Mouse (Mus musculus) CH12.LX (cell line): ENCODE results near the gene A630001G21Rik. TPM values are rescaled to one million over a fixed set of nuclear protein-coding genes. Genes with fewer than 3 reads are reported as not detected.

Source experiments
- DNase-seq: peaks from one replicate; pipeline ENCODE4 v3.0.0-alpha.2; 2013; ENCODE audit errors: extremely low read depth
- H3K27ac ChIP-seq: 2 replicates; pipeline ENCODE4 v1.5.1; 2012; ENCODE audit warnings: low read depth, mild to moderate bottlenecking, control low read depth, moderate library complexity; ENCODE audit not compliant: insufficient read depth
- H3K27me3 ChIP-seq: replicated peaks from 2 replicates; pipeline ENCODE3; 2012; ENCODE audit warnings: inconsistent platforms
- H3K36me3 ChIP-seq, 2 experiments: replicated peaks in 1 of 2; 2 replicates each; pipeline versions ENCODE3 to v1.6.1; 2012; ENCODE audit warnings: inconsistent platforms in 1 of 2, low read length in 1 of 2, mild to moderate bottlenecking in 1 of 2, mixed read lengths in 1 of 2, moderate library complexity in 1 of 2; ENCODE audit not compliant: control insufficient read depth in 1 of 2, insufficient read depth in 1 of 2
- H3K4me1 ChIP-seq, 2 experiments: 2 replicates each; pipeline ENCODE4 v1.6.1; 2012; ENCODE audit warnings: inconsistent platforms in 1 of 2, moderate library complexity in 1 of 2; ENCODE audit not compliant: insufficient read depth in 2 of 2, control insufficient read depth in 1 of 2
- H3K4me2 ChIP-seq: 2 replicates; pipeline ENCODE4 v1.6.1; 2012; ENCODE audit warnings: low read depth, mild to moderate bottlenecking, control low read depth; ENCODE audit not compliant: poor library complexity, insufficient read depth, severe bottlenecking
- H3K4me3 ChIP-seq, 3 experiments: fragments of 150-350 bp in 1 of 3; sonication (generic) in 1 of 3; replicated peaks in 1 of 3; 2 replicates each; pipeline versions ENCODE3 to v1.5.1; 2011 to 2012; ENCODE audit warnings: low read depth in 2 of 3, low read length in 2 of 3, mild to moderate bottlenecking in 2 of 3, moderate library complexity in 2 of 3, control low read depth in 1 of 3, improper control_type of control experiment in 1 of 3, inconsistent platforms in 1 of 3, mixed read lengths in 1 of 3; ENCODE audit not compliant: poor library complexity in 1 of 3
- H3K79me2 ChIP-seq: replicated peaks from 2 replicates; pipeline ENCODE4 v1.6.1; 2012; ENCODE audit warnings: mild to moderate bottlenecking, moderate library complexity; ENCODE audit not compliant: control insufficient read depth, poor library complexity, insufficient read depth, severe bottlenecking; ENCODE audit errors: extremely low read depth
- H3K9ac ChIP-seq: 2 replicates; pipeline ENCODE4 v1.6.1; 2012; ENCODE audit warnings: low read depth, mild to moderate bottlenecking, control low read depth, moderate library complexity; ENCODE audit not compliant: insufficient read depth
- H3K9me3 ChIP-seq: replicated peaks from 2 replicates; pipeline ENCODE3; 2012; ENCODE audit warnings: low read length, inconsistent platforms, mixed read lengths
- BHLHE40 ChIP-seq: IDR thresholded peaks from 2 replicates; pipeline ENCODE4 v1.6.1; 2011; ENCODE audit warnings: mild to moderate bottlenecking, low read depth, low read length, improper control_type of control experiment
- CHD1 ChIP-seq: IDR thresholded peaks from 2 replicates; pipeline ENCODE4 v1.6.1; 2012; ENCODE audit warnings: low read depth, low read length, improper control_type of control experiment, inconsistent platforms
- CHD2 ChIP-seq: IDR thresholded peaks from 2 replicates; pipeline ENCODE4 v1.6.1; 2011; ENCODE audit warnings: low read length, improper control_type of control experiment
- CTCF ChIP-seq, 2 experiments: IDR thresholded peaks in 1 of 2; conservative IDR thresholded peaks in 1 of 2; 2 replicates each; pipeline ENCODE4 v1.5.1; 2011 to 2012; ENCODE audit warnings: low read depth in 2 of 2, low read length in 2 of 2, improper control_type of control experiment in 1 of 2, inconsistent platforms in 1 of 2, mild to moderate bottlenecking in 1 of 2, moderate library complexity in 1 of 2
- E2F4 ChIP-seq: IDR thresholded peaks from 2 replicates; pipeline ENCODE4 v1.6.1; 2011; ENCODE audit warnings: low read depth, low read length, improper control_type of control experiment; ENCODE audit not compliant: insufficient replicate concordance
- ELF1 ChIP-seq: IDR thresholded peaks from 2 replicates; pipeline ENCODE4 v1.6.1; 2014; ENCODE audit warnings: low read depth, mild to moderate bottlenecking, inconsistent platforms, low read length, improper control_type of control experiment
- EP300 ChIP-seq: IDR thresholded peaks from 2 replicates; pipeline ENCODE4 v1.6.1; 2011; ENCODE audit warnings: low read length, improper control_type of control experiment
- ETS1 ChIP-seq: conservative IDR thresholded peaks from 2 replicates; pipeline ENCODE4 v1.6.1; 2012; ENCODE audit warnings: low read depth, mild to moderate bottlenecking, inconsistent platforms, low read length, improper control_type of control experiment, moderate library complexity
- GABPA ChIP-seq: IDR thresholded peaks from 2 replicates; pipeline ENCODE4 v1.6.1; 2012; ENCODE audit warnings: low read depth, low read length, improper control_type of control experiment, inconsistent platforms; ENCODE audit not compliant: insufficient replicate concordance
- HCFC1 ChIP-seq: IDR thresholded peaks from 2 replicates; pipeline ENCODE4 v1.6.1; 2012; ENCODE audit warnings: low read depth, mild to moderate bottlenecking, inconsistent platforms, low read length, improper control_type of control experiment
- IRF4 ChIP-seq: IDR thresholded peaks from 2 replicates; pipeline ENCODE4 v1.6.1; 2014; ENCODE audit warnings: low read depth, mild to moderate bottlenecking, inconsistent platforms, low read length, improper control_type of control experiment
- JUN ChIP-seq: IDR thresholded peaks from 2 replicates; pipeline ENCODE4 v1.6.1; 2011; ENCODE audit warnings: low read depth, mild to moderate bottlenecking, low read length, improper control_type of control experiment, moderate library complexity; ENCODE audit not compliant: insufficient read depth
- JUND ChIP-seq: conservative IDR thresholded peaks from 2 replicates; pipeline ENCODE4 v1.6.1; 2011; ENCODE audit warnings: low read depth, low read length, improper control_type of control experiment
- KAT2A ChIP-seq: IDR thresholded peaks from 2 replicates; pipeline ENCODE4 v1.6.1; 2012; ENCODE audit warnings: low read length, improper control_type of control experiment, inconsistent platforms; ENCODE audit not compliant: insufficient replicate concordance
- MAFK ChIP-seq: IDR thresholded peaks from 2 replicates; pipeline ENCODE4 v1.6.1; 2011; ENCODE audit warnings: low read length, improper control_type of control experiment; ENCODE audit not compliant: insufficient replicate concordance
- MAX ChIP-seq: IDR thresholded peaks from 2 replicates; pipeline ENCODE4 v1.6.1; 2011; ENCODE audit warnings: low read length, improper control_type of control experiment
- MAZ ChIP-seq: IDR thresholded peaks from 2 replicates; pipeline ENCODE4 v1.6.1; 2012; ENCODE audit warnings: low read depth, mild to moderate bottlenecking, inconsistent platforms, low read length, improper control_type of control experiment, moderate library complexity
- MEF2A ChIP-seq: IDR thresholded peaks from 2 replicates; pipeline ENCODE4 v1.6.1; 2014; ENCODE audit warnings: low read depth, mild to moderate bottlenecking, inconsistent platforms, low read length, improper control_type of control experiment, borderline replicate concordance
- MXI1 ChIP-seq: IDR thresholded peaks from 2 replicates; pipeline ENCODE4 v1.6.1; 2011; ENCODE audit warnings: mild to moderate bottlenecking, low read depth, low read length, improper control_type of control experiment
- MYC ChIP-seq: IDR thresholded peaks from 2 replicates; pipeline ENCODE4 v1.6.1; 2011; ENCODE audit warnings: low read depth, mild to moderate bottlenecking, improper control_type of control experiment, low read length
- NELFE ChIP-seq: IDR thresholded peaks from 2 replicates; pipeline ENCODE4 v1.6.1; 2011; ENCODE audit warnings: low read depth, low read length, improper control_type of control experiment
- NRF1 ChIP-seq: IDR thresholded peaks from 2 replicates; pipeline ENCODE4 v1.6.1; 2014; ENCODE audit warnings: low read depth, mild to moderate bottlenecking, inconsistent platforms, low read length, improper control_type of control experiment, moderate library complexity
- PAX5 ChIP-seq: IDR thresholded peaks from 2 replicates; pipeline ENCODE4 v1.6.1; 2012; ENCODE audit warnings: low read length, inconsistent platforms, mixed read lengths
- POLR2A ChIP-seq: IDR thresholded peaks from 2 replicates; pipeline ENCODE4 v1.6.1; 2011; ENCODE audit warnings: low read depth, mild to moderate bottlenecking, improper control_type of control experiment, low read length
- POLR2AphosphoS2 ChIP-seq: IDR thresholded peaks from 2 replicates; pipeline ENCODE4 v1.6.1; 2011; ENCODE audit warnings: low read depth, low read length, improper control_type of control experiment
- RAD21 ChIP-seq: IDR thresholded peaks from 2 replicates; pipeline ENCODE4 v1.6.1; 2011; ENCODE audit warnings: low read depth, mild to moderate bottlenecking, low read length, improper control_type of control experiment, moderate library complexity
- RCOR1 ChIP-seq: conservative IDR thresholded peaks from 2 replicates; pipeline ENCODE4 v1.6.1; 2012; ENCODE audit warnings: low read depth, mild to moderate bottlenecking, inconsistent platforms, low read length, improper control_type of control experiment
- SIN3A ChIP-seq: IDR thresholded peaks from 2 replicates; pipeline ENCODE4 v1.6.1; 2012; ENCODE audit warnings: low read length, improper control_type of control experiment, inconsistent platforms
- SMC3 ChIP-seq: IDR thresholded peaks from 2 replicates; pipeline ENCODE4 v1.6.1; 2011; ENCODE audit warnings: low read depth, low read length, improper control_type of control experiment
- TBP ChIP-seq: conservative IDR thresholded peaks from 2 replicates; pipeline ENCODE4 v1.6.1; 2011; ENCODE audit warnings: low read depth, low read length, improper control_type of control experiment
- TCF12 ChIP-seq: IDR thresholded peaks from 2 replicates; pipeline ENCODE4 v1.6.1; 2014; ENCODE audit warnings: low read depth, mild to moderate bottlenecking, inconsistent platforms, low read length, improper control_type of control experiment
- UBTF ChIP-seq: IDR thresholded peaks from 2 replicates; pipeline ENCODE4 v1.6.1; 2012; ENCODE audit warnings: low read depth, mild to moderate bottlenecking, inconsistent platforms, low read length, improper control_type of control experiment, moderate library complexity
- USF1 ChIP-seq: IDR thresholded peaks from 2 replicates; pipeline ENCODE4 v1.6.1; 2014; ENCODE audit warnings: low read depth, mild to moderate bottlenecking, inconsistent platforms, low read length, improper control_type of control experiment
- USF2 ChIP-seq: conservative IDR thresholded peaks from 2 replicates; pipeline ENCODE4 v1.6.1; 2011; ENCODE audit warnings: low read depth, low read length, improper control_type of control experiment
- ZC3H11A ChIP-seq: IDR thresholded peaks from 2 replicates; pipeline ENCODE4 v1.6.1; 2012; ENCODE audit warnings: low read depth, mild to moderate bottlenecking, inconsistent platforms, low read length, improper control_type of control experiment
- ZKSCAN1 ChIP-seq: IDR thresholded peaks from 2 replicates; pipeline ENCODE4 v1.6.1; 2012; ENCODE audit warnings: low read depth, inconsistent platforms, low read length, improper control_type of control experiment, borderline replicate concordance
- ZMIZ1 ChIP-seq: IDR thresholded peaks from 2 replicates; pipeline ENCODE4 v1.6.1; 2012; ENCODE audit warnings: low read depth, mild to moderate bottlenecking, inconsistent platforms, low read length, improper control_type of control experiment
- ZNF384 ChIP-seq: IDR thresholded peaks from 2 replicates; pipeline ENCODE4 v1.6.1; 2012; ENCODE audit warnings: low read depth, low read length, improper control_type of control experiment, inconsistent platforms
- dilution Hi-C: fragments of 300-500 bp; cut with MboI; formaldehyde crosslinking; loops from 2 replicates; pipeline ENCODE4 v1.14.3; 2020; ENCODE audit warnings: low sequenced_read_pairs; ENCODE audit not compliant: extremely low pct_unique_long_range_greater_than_20kb, extremely low pct_ligation_motif_present
- in situ Hi-C: fragments of 300-500 bp; cut with MboI; formaldehyde crosslinking; loops from 3 replicates; pipeline ENCODE4 v1.14.3; 2019; ENCODE audit warnings: low sequenced_read_pairs, low pct_ligation_motif_present, low pct_unique_long_range_greater_than_20kb, mixed read lengths
- polyA plus RNA-seq: library from polyadenylated mRNA; unstranded; fragments of >175 nt; gene quantifications from 2 replicates; pipeline ENCODE4 v1.2.1, GENCODE M21; 2012; ENCODE audit warnings: low read depth; ENCODE audit not compliant: insufficient read length
- total RNA-seq, 2 experiments: library from RNA; depleted of rRNA; stranded (reverse); fragments of 300-350 nt in 1 of 2; fragments of >200 nt in 1 of 2; gene quantifications; 2 replicates each; pipeline ENCODE4 v1.2.3; 2012 to 2014

Gene A630001G21Rik
- total and polyA plus RNA-seq, 3 experiments, result 55.8 to 151 (median 139) TPM

GRCm38 (mm10) chr1:85761665-85762064, 16.8 kb downstream of the A630001G21Rik start:
- TF ChIP-seq MAZ, result peak; percentile 89; the same call in 1 of the 2 replicates
- TF ChIP-seq NELFE, result peak; percentile 56; the same call in 1 of the 2 replicates
- TF ChIP-seq NRF1, result 0 out of 2 replicates have a peak, but pooled peaks have one; percentile 22
- peak; percentile 42; the same call in 1 of the 2 replicates for TF ChIP-seq POLR2A
- TF ChIP-seq POLR2AphosphoS2, result no peak
- peak; percentile 17 for TF ChIP-seq RAD21
- peak; percentile 91 for TF ChIP-seq EP300
- 0 out of 2 replicates have a peak, but pooled peaks have one; percentile 69 for TF ChIP-seq UBTF
- TF ChIP-seq ETS1, result peak; percentile 89
- no peak for TF ChIP-seq USF1
- no peak; the same call in 1 of the 2 replicates for TF ChIP-seq JUND
- TF ChIP-seq KAT2A, result 0 out of 2 replicates have a peak, but pooled peaks have one; percentile 53
- peak; percentile 64 for TF ChIP-seq BHLHE40
- TF ChIP-seq CHD1, result peak; percentile 87
- TF ChIP-seq MAX, result peak; percentile 80; the same call in 1 of the 2 replicates
- no peak for TF ChIP-seq USF2
- 0 out of 2 replicates have a peak, but pooled peaks have one; percentile 28 for TF ChIP-seq JUN
- peak; percentile 91 for TF ChIP-seq MAFK
- 0 out of 2 replicates have a peak, but pooled peaks have one; percentile 54 for TF ChIP-seq ZMIZ1
- TF ChIP-seq RCOR1, result peak; percentile 52; the same call in 1 of the 2 replicates
- peak; percentile 31 for TF ChIP-seq HCFC1
- peak; percentile 19; the same call in 1 of the 2 replicates for TF ChIP-seq SMC3
- peak; percentile 95 for TF ChIP-seq MEF2A
- peak; percentile 80 for TF ChIP-seq IRF4
- TF ChIP-seq MYC, result peak; percentile 83
- no peak; the same call in 1 of the 2 replicates for TF ChIP-seq ZNF384
- 0 out of 2 replicates have a peak, but pooled peaks have one; percentile 43 for TF ChIP-seq TBP
- TF ChIP-seq TCF12, result peak; percentile 86
- TF ChIP-seq CHD2, result peak; percentile 73
- no peak for TF ChIP-seq E2F4
- TF ChIP-seq ZKSCAN1, result no peak
- TF ChIP-seq GABPA, result no peak
- peak; percentile 92 for TF ChIP-seq SIN3A
- TF ChIP-seq PAX5, result no peak
- peak; percentile 81; the same call in 1 of the 2 replicates for TF ChIP-seq MXI1
- TF ChIP-seq ZC3H11A, result no peak
- peak; percentile 56 for TF ChIP-seq ELF1
- TF ChIP-seq CTCF (conservative IDR thresholded peaks at IDR 0.05 in 1 of 2, IDR thresholded peaks at IDR 0.05 in 1 of 2; ENCODE audit: low read depth in 2 of 2, low read length in 2 of 2), result no peak
- TF ChIP-seq, all 38 proteins: peak for 27
- Histone ChIP-seq H3K4me3 (no peak overlapping the region), H3K27ac (peak overlapping the region; percentile 45; the same call in 1 of the 2 replicates), H3K4me1 (peaks cover 28 to 81% of the 10 kb centered on the region in 2 experiments), H3K4me2 (peak overlapping the region; percentile 63), H3K36me3 (no peaks in the 10 kb centered on the region), H3K79me2 (no peaks in the 10 kb centered on the region), H3K9ac (no peak overlapping the region), H3K9me3 (no peaks in the 10 kb centered on the region), H3K27me3 (no peaks in the 10 kb centered on the region)
- dilution Hi-C loops (no loop called here), in situ Hi-C loops (no loop called here)
- peak; percentile 94 for DNase-seq
